Comparison of ENCODE assay signal across 9 mouse cellular contexts in the genomic region with DNA sequence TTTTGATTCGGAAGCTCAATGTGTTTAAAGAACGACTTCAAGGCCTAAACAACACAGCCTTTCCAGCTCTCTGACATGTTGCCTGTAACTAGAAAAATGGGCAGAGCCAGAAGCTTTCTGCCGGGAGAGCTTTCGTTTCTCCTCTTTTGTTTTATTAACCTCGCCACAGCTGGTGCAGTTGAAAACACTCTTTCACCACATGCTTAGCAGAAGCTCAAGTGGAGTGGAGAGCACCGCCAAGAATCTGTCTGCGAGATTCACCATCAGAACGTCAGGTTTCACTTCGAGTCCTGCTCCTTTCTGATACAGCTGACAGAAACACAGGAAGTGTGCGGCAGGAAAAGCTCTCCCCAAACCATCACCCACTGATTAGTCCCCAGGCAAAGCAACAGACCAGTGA.
DNase-seq lines count a peak whose midpoint lies in the region; ATAC-seq and TF ChIP-seq lines count a peak whose summit lies in the region.
"Had no signal": no experiment of that assay in that cellular context is flagged by ENCODE, and none has a peak within 500 bp of the region (broad histone marks: within the 10 kb centered on the region; RNA-seq: fewer than 3 reads in every experiment).

No protein-coding gene starts in this region.

- H3K27me3 ChIP-seq in heart, embryonic 14.5 days (ENCODE audit: control insufficient read depth, insufficient read depth, low read length), result no peaks in the 10 kb centered on the region
- no peaks in the 10 kb centered on the region for H3K27me3 ChIP-seq in liver, postnatal 0 days (ENCODE audit: insufficient read depth, low read length)

- H3K36me3 ChIP-seq in heart, embryonic 14.5 days (ENCODE audit: control insufficient read depth, insufficient read depth, low read length), result no peaks in the 10 kb centered on the region
- H3K36me3 ChIP-seq in liver, postnatal 0 days (replicated peaks; ENCODE audit: insufficient read depth, low read length), result no peaks in the 10 kb centered on the region

- peak; percentile 19 for DNase-seq in embryo, embryonic 10 days (ENCODE audit: low spot score)
- no peak for DNase-seq in embryo, embryonic 11 days
- DNase-seq in layer of hippocampus, adult 2 months (ENCODE audit: low spot score in 2 of 2), result no peak
- no peak for DNase-seq in layer of hippocampus, adult 8-10 months (ENCODE audit: low spot score in 2 of 2)
- peak; percentile 7 for DNase-seq in lung, postnatal 14 days
- DNase-seq in ovary, postnatal 10 days (ENCODE audit: low spot score), result no peak
- DNase-seq in liver, postnatal 0 days, result no peak
- DNase-seq: kidney, adult 11 months had no signal

- TF ChIP-seq CTCF in layer of hippocampus, adult 2 months (conservative IDR thresholded peaks at IDR 0.05), result no peak
- no peak for TF ChIP-seq CTCF in liver, postnatal 0 days (IDR thresholded peaks at IDR 0.05; ENCODE audit: low read depth)

- WGBS in heart, embryonic 14.5 days, result 23% methylated on average over 10 of the region's 10 CpGs
- WGBS in liver, postnatal 0 days (ENCODE audit: insufficient replicate concordance), result 61% methylated on average over 10 of the region's 10 CpGs

- peak overlapping the region; percentile 41 for H3K4me3 ChIP-seq in layer of hippocampus, adult 2 months
- H3K4me3 ChIP-seq in heart, embryonic 14.5 days (ENCODE audit: control insufficient read depth in 1 of 2, insufficient read depth in 1 of 2, low read depth in 1 of 2, low read length in 2 of 2), result peak overlapping the region; percentile 12 to 19; a peak in 2 of 4 replicates
- H3K4me3 ChIP-seq in liver, postnatal 0 days (ENCODE audit: low read depth, low read length), result no peak overlapping the region

- peak overlapping the region; percentile 54 for H3K4me2 ChIP-seq in heart, embryonic 14.5 days (ENCODE audit: low read length)
- no peak overlapping the region for H3K4me2 ChIP-seq in liver, postnatal 0 days (ENCODE audit: low read depth, low read length)

- ATAC-seq in heart, embryonic 14.5 days (ENCODE audit: insufficient number of reproducible peaks, insufficient read depth, low FRiP score, low read depth), result peak; percentile 47; the same call in 1 of the 2 replicates
- ATAC-seq in liver, postnatal 0 days, result no peak

- no peak overlapping the region; the same call in 1 of the 2 replicates for H3K27ac ChIP-seq in layer of hippocampus, adult 2 months
- H3K27ac ChIP-seq in heart, embryonic 14.5 days (replicated peaks in 1 of 2; ENCODE audit: control insufficient read depth in 1 of 2, insufficient read depth in 1 of 2, low read depth in 2 of 2, low read length in 2 of 2), result 0 out of 4 replicates have a peak overlapping the region, but pooled peaks have one; percentile 20 to 25
- H3K27ac ChIP-seq in liver, postnatal 0 days (ENCODE audit: low read depth), result no peak overlapping the region

- TF ChIP-seq EP300 in liver, postnatal 0 days (IDR thresholded peaks at IDR 0.05; ENCODE audit: low read depth), result no peak

- H3K9ac ChIP-seq in heart, embryonic 14.5 days (ENCODE audit: low read length), result peak overlapping the region; percentile 47
- no peak overlapping the region for H3K9ac ChIP-seq in liver, postnatal 0 days (replicated peaks)

- no peaks in the 10 kb centered on the region for H3K9me3 ChIP-seq in heart, embryonic 14.5 days (ENCODE audit: control insufficient read depth, low read length)
- H3K9me3 ChIP-seq in liver, postnatal 0 days (ENCODE audit: low read length), result no peaks in the 10 kb centered on the region

- H3K4me1 ChIP-seq in heart, embryonic 14.5 days (ENCODE audit: control insufficient read depth in 2 of 2, insufficient read depth in 2 of 2, low read length in 2 of 2), result no peaks in the 10 kb centered on the region
- H3K4me1 ChIP-seq in liver, postnatal 0 days (ENCODE audit: insufficient read depth), result no peaks in the 10 kb centered on the region

Comparison
In these comparisons a context has a peak if more than half of its experiments do, and no peak if none do; other contexts are left out.
1. DNase-seq: peak in embryo, embryonic 10 days (single experiment) and lung, postnatal 14 days (single experiment); none in embryo, embryonic 11 days (single experiment), layer of hippocampus, adult 2 months (0 of 2), layer of hippocampus, adult 8-10 months (0 of 2), ovary, postnatal 10 days (single experiment) and liver, postnatal 0 days (single experiment).
2. H3K27ac ChIP-seq: peak in heart, embryonic 14.5 days (2 of 2); none in layer of hippocampus, adult 2 months (single experiment) and liver, postnatal 0 days (single experiment).